Mouse (Mus musculus) CD4-positive naive resting alpha-beta T cell, adult 57 days (primary cell): ENCODE data around the gene Slc22a16. TPM values are rescaled to one million over a fixed set of nuclear protein-coding genes. Genes with fewer than 3 reads are reported as not detected.

Source experiments
- total RNA-seq: library from RNA; stranded (reverse); gene quantifications from one replicate; pipeline ENCODE4 v1.2.4, GENCODE M21; 2023

Slc22a16 gene
- total RNA-seq = not detected

DNA sequence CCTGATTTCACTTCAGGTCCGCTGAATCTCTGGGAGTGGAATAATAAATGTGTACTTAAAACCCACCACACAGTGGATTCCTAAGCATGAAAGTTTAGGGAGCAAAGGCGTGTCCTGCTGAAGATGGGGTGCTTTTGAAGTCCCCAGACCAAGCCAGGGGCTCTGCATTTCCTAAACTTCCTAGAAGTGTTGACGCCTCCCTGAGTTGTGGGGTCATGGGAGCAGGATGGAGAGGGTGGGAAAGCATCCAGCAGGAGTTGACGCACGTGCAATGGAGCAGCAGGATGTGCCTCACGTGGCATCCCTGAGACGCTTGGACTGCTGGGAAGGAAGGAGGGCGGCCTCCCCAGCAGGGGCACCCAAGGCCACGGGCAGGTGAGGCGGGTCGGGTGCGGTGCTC is at the start of gene Slc22a16:
Slc22a16 (plus strand) TSS at position 301 of the 400 bp plus-strand sequence.

DNA sequence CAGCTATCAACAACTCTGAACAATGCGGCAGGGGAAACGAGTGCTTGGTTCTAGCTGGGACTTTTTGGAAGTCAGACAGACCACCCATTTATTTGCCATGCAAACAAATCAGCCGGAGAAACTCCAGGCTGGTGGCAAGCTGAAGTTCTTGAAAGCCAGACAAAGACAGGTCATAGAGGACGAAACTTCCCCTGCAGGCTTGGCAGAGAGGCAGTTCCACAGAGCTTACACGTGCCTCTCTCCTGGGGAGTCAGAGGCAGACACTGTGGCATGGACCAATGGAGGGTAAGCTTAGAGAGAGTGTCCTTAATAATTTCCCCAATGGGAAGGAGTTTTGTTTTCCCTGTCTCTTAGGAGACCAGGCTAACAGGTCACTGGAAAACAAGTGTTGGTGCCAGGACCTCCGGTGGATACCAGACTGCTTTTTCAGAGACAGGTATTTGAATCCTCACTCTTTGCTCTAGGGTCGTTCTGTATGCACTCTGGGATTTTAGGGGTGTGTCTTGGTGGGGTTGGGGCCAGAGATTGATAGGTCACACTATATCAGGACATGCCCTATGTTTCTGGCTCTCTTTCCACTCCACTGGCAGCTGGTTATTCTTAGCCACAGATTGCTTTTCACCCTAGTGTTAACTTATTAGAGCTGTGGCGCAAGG is 59.6 kb downstream of the Slc22a16 start, which contains the start of gene Ddo:
Ddo (plus strand) TSS at position 356 of the 656 bp plus-strand sequence.

Other genes starting within 250 kb of the Slc22a16 start
- 42.3 TPM for gene Cdk19, start 230.8 kb upstream of the Slc22a16 start, total RNA-seq
- gene Ddo, start 59.7 kb downstream of the Slc22a16 start, total RNA-seq = not detected
- 0.89 TPM for gene Mettl24, start 112.9 kb downstream of the Slc22a16 start, total RNA-seq